Mouse (Mus musculus) CH12.LX (cell line): ENCODE measurements around the gene Sepsecs. TPM values are rescaled to one million over a fixed set of nuclear protein-coding genes. Genes with fewer than 3 reads are reported as not detected.

ENCODE experiments used
- DNase-seq: peaks from one replicate; pipeline ENCODE4 v3.0.0-alpha.2; 2013; ENCODE audit errors: extremely low read depth
- H3K27ac ChIP-seq: 2 replicates; pipeline ENCODE4 v1.5.1; 2012; ENCODE audit warnings: low read depth, mild to moderate bottlenecking, control low read depth, moderate library complexity; ENCODE audit not compliant: insufficient read depth
- H3K27me3 ChIP-seq: replicated peaks from 2 replicates; pipeline ENCODE3; 2012; ENCODE audit warnings: inconsistent platforms
- H3K36me3 ChIP-seq, 2 experiments: replicated peaks in 1 of 2; 2 replicates each; pipeline versions ENCODE3 to v1.6.1; 2012; ENCODE audit warnings: inconsistent platforms in 1 of 2, low read length in 1 of 2, mild to moderate bottlenecking in 1 of 2, mixed read lengths in 1 of 2, moderate library complexity in 1 of 2; ENCODE audit not compliant: control insufficient read depth in 1 of 2, insufficient read depth in 1 of 2
- H3K4me1 ChIP-seq, 2 experiments: 2 replicates each; pipeline ENCODE4 v1.6.1; 2012; ENCODE audit warnings: inconsistent platforms in 1 of 2, moderate library complexity in 1 of 2; ENCODE audit not compliant: insufficient read depth in 2 of 2, control insufficient read depth in 1 of 2
- H3K4me2 ChIP-seq: 2 replicates; pipeline ENCODE4 v1.6.1; 2012; ENCODE audit warnings: low read depth, mild to moderate bottlenecking, control low read depth; ENCODE audit not compliant: poor library complexity, insufficient read depth, severe bottlenecking
- H3K4me3 ChIP-seq, 3 experiments: fragments of 150-350 bp in 1 of 3; sonication (generic) in 1 of 3; replicated peaks in 1 of 3; 2 replicates each; pipeline versions ENCODE3 to v1.5.1; 2011 to 2012; ENCODE audit warnings: low read depth in 2 of 3, low read length in 2 of 3, mild to moderate bottlenecking in 2 of 3, moderate library complexity in 2 of 3, control low read depth in 1 of 3, improper control_type of control experiment in 1 of 3, inconsistent platforms in 1 of 3, mixed read lengths in 1 of 3; ENCODE audit not compliant: poor library complexity in 1 of 3
- H3K79me2 ChIP-seq: replicated peaks from 2 replicates; pipeline ENCODE4 v1.6.1; 2012; ENCODE audit warnings: mild to moderate bottlenecking, moderate library complexity; ENCODE audit not compliant: control insufficient read depth, poor library complexity, insufficient read depth, severe bottlenecking; ENCODE audit errors: extremely low read depth
- H3K9ac ChIP-seq: 2 replicates; pipeline ENCODE4 v1.6.1; 2012; ENCODE audit warnings: low read depth, mild to moderate bottlenecking, control low read depth, moderate library complexity; ENCODE audit not compliant: insufficient read depth
- H3K9me3 ChIP-seq: replicated peaks from 2 replicates; pipeline ENCODE3; 2012; ENCODE audit warnings: low read length, inconsistent platforms, mixed read lengths
- ELF1 ChIP-seq: IDR thresholded peaks from 2 replicates; pipeline ENCODE4 v1.6.1; 2014; ENCODE audit warnings: low read depth, mild to moderate bottlenecking, inconsistent platforms, low read length, improper control_type of control experiment
- ETS1 ChIP-seq: conservative IDR thresholded peaks from 2 replicates; pipeline ENCODE4 v1.6.1; 2012; ENCODE audit warnings: low read depth, mild to moderate bottlenecking, inconsistent platforms, low read length, improper control_type of control experiment, moderate library complexity
- GABPA ChIP-seq: IDR thresholded peaks from 2 replicates; pipeline ENCODE4 v1.6.1; 2012; ENCODE audit warnings: low read depth, low read length, improper control_type of control experiment, inconsistent platforms; ENCODE audit not compliant: insufficient replicate concordance
- JUND ChIP-seq: conservative IDR thresholded peaks from 2 replicates; pipeline ENCODE4 v1.6.1; 2011; ENCODE audit warnings: low read depth, low read length, improper control_type of control experiment
- KAT2A ChIP-seq: IDR thresholded peaks from 2 replicates; pipeline ENCODE4 v1.6.1; 2012; ENCODE audit warnings: low read length, improper control_type of control experiment, inconsistent platforms; ENCODE audit not compliant: insufficient replicate concordance
- MAFK ChIP-seq: IDR thresholded peaks from 2 replicates; pipeline ENCODE4 v1.6.1; 2011; ENCODE audit warnings: low read length, improper control_type of control experiment; ENCODE audit not compliant: insufficient replicate concordance
- MAX ChIP-seq: IDR thresholded peaks from 2 replicates; pipeline ENCODE4 v1.6.1; 2011; ENCODE audit warnings: low read length, improper control_type of control experiment
- MXI1 ChIP-seq: IDR thresholded peaks from 2 replicates; pipeline ENCODE4 v1.6.1; 2011; ENCODE audit warnings: mild to moderate bottlenecking, low read depth, low read length, improper control_type of control experiment
- NELFE ChIP-seq: IDR thresholded peaks from 2 replicates; pipeline ENCODE4 v1.6.1; 2011; ENCODE audit warnings: low read depth, low read length, improper control_type of control experiment
- PAX5 ChIP-seq: IDR thresholded peaks from 2 replicates; pipeline ENCODE4 v1.6.1; 2012; ENCODE audit warnings: low read length, inconsistent platforms, mixed read lengths
- POLR2A ChIP-seq: IDR thresholded peaks from 2 replicates; pipeline ENCODE4 v1.6.1; 2011; ENCODE audit warnings: low read depth, mild to moderate bottlenecking, improper control_type of control experiment, low read length
- POLR2AphosphoS2 ChIP-seq: IDR thresholded peaks from 2 replicates; pipeline ENCODE4 v1.6.1; 2011; ENCODE audit warnings: low read depth, low read length, improper control_type of control experiment
- RAD21 ChIP-seq: IDR thresholded peaks from 2 replicates; pipeline ENCODE4 v1.6.1; 2011; ENCODE audit warnings: low read depth, mild to moderate bottlenecking, low read length, improper control_type of control experiment, moderate library complexity
- RCOR1 ChIP-seq: conservative IDR thresholded peaks from 2 replicates; pipeline ENCODE4 v1.6.1; 2012; ENCODE audit warnings: low read depth, mild to moderate bottlenecking, inconsistent platforms, low read length, improper control_type of control experiment
- TBP ChIP-seq: conservative IDR thresholded peaks from 2 replicates; pipeline ENCODE4 v1.6.1; 2011; ENCODE audit warnings: low read depth, low read length, improper control_type of control experiment
- TCF12 ChIP-seq: IDR thresholded peaks from 2 replicates; pipeline ENCODE4 v1.6.1; 2014; ENCODE audit warnings: low read depth, mild to moderate bottlenecking, inconsistent platforms, low read length, improper control_type of control experiment
- USF1 ChIP-seq: IDR thresholded peaks from 2 replicates; pipeline ENCODE4 v1.6.1; 2014; ENCODE audit warnings: low read depth, mild to moderate bottlenecking, inconsistent platforms, low read length, improper control_type of control experiment
- USF2 ChIP-seq: conservative IDR thresholded peaks from 2 replicates; pipeline ENCODE4 v1.6.1; 2011; ENCODE audit warnings: low read depth, low read length, improper control_type of control experiment
- ZKSCAN1 ChIP-seq: IDR thresholded peaks from 2 replicates; pipeline ENCODE4 v1.6.1; 2012; ENCODE audit warnings: low read depth, inconsistent platforms, low read length, improper control_type of control experiment, borderline replicate concordance
- ZMIZ1 ChIP-seq: IDR thresholded peaks from 2 replicates; pipeline ENCODE4 v1.6.1; 2012; ENCODE audit warnings: low read depth, mild to moderate bottlenecking, inconsistent platforms, low read length, improper control_type of control experiment
- ZNF384 ChIP-seq: IDR thresholded peaks from 2 replicates; pipeline ENCODE4 v1.6.1; 2012; ENCODE audit warnings: low read depth, low read length, improper control_type of control experiment, inconsistent platforms
- dilution Hi-C: fragments of 300-500 bp; cut with MboI; formaldehyde crosslinking; loops from 2 replicates; pipeline ENCODE4 v1.14.3; 2020; ENCODE audit warnings: low sequenced_read_pairs; ENCODE audit not compliant: extremely low pct_unique_long_range_greater_than_20kb, extremely low pct_ligation_motif_present
- in situ Hi-C: fragments of 300-500 bp; cut with MboI; formaldehyde crosslinking; loops from 3 replicates; pipeline ENCODE4 v1.14.3; 2019; ENCODE audit warnings: low sequenced_read_pairs, low pct_ligation_motif_present, low pct_unique_long_range_greater_than_20kb, mixed read lengths
- polyA plus RNA-seq: library from polyadenylated mRNA; unstranded; fragments of >175 nt; gene quantifications from 2 replicates; pipeline ENCODE4 v1.2.1, GENCODE M21; 2012; ENCODE audit warnings: low read depth; ENCODE audit not compliant: insufficient read length
- total RNA-seq, 2 experiments: library from RNA; depleted of rRNA; stranded (reverse); fragments of 300-350 nt in 1 of 2; fragments of >200 nt in 1 of 2; gene quantifications; 2 replicates each; pipeline ENCODE4 v1.2.3; 2012 to 2014

Sepsecs gene
- total and polyA plus RNA-seq, 3 experiments = 9.1 to 10.8 (median 9.3) TPM

DNA sequence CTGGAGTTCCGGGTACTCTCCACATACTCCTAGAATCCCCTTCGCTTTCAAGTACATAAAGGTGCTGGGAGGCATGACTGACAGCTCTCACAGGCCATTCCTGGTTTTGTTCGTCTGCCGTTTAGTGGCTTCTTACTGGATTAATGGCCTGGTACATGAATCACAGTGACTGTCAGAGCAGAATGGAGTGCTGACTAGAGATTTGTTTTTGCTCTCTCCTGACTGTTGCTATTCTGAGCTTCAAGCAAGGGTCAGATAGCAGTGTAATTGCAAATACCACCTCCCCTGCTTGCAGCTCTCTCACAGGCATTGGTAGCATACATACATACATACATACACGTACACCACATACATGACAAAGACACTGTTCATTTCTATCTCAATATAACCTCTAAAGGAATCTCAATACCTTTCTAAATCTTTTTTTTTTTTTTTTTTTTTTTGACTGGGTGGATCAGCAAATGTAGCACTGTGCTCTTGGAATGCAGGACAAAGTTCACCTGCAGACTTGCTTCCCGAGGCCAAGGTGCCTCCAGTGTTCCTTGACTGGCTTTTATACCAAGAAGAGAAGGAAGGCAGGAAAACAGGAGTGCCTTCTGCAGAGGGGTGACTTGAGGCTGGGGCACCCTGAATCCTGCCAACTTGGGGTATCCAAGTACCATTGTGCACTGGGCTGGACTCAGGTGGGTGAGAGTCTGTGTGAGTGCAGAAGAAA, 18.4 kb upstream of the Sepsecs start:
- H3K9me3 ChIP-seq = no peaks in the 10 kb centered on the region
- no peak for TF ChIP-seq ELF1
- TF ChIP-seq MAFK = no peak
- TF ChIP-seq MAX = no peak
- no peak for TF ChIP-seq USF1
- TF ChIP-seq POLR2AphosphoS2 = no peak
- TF ChIP-seq ZMIZ1 = no peak
- no peak for TF ChIP-seq TBP
- TF ChIP-seq MXI1 = no peak
- no peak for TF ChIP-seq POLR2A
- no peak for TF ChIP-seq RCOR1
- no peak for TF ChIP-seq JUND
- no peak for TF ChIP-seq ZNF384
- no peak for TF ChIP-seq NELFE
- TF ChIP-seq TCF12 = no peak
- TF ChIP-seq RAD21 = no peak
- TF ChIP-seq ETS1 = no peak
- TF ChIP-seq USF2 = no peak
- no peak for TF ChIP-seq ZKSCAN1
- no peak for TF ChIP-seq KAT2A
- H3K27ac ChIP-seq = no peak overlapping the region
- no peaks in the 10 kb centered on the region for H3K36me3 ChIP-seq
- H3K4me2 ChIP-seq = no peak overlapping the region
- H3K4me3 ChIP-seq = no peak overlapping the region
- H3K4me1 ChIP-seq = no peaks in the 10 kb centered on the region
- in situ Hi-C loops = no loop called here
- H3K27me3 ChIP-seq = no peaks in the 10 kb centered on the region
- no peak overlapping the region for H3K9ac ChIP-seq
- DNase-seq = no peak
- H3K79me2 ChIP-seq = no peaks in the 10 kb centered on the region
- dilution Hi-C loops = no loop called here

GRCm38 (mm10) chr5:52681111-52681510, 11.6 kb upstream of the Sepsecs start:
- Histone ChIP-seq H3K4me2 (no peak overlapping the region), H3K4me1 (peaks cover 2 to 4% of the 10 kb centered on the region in 2 experiments; a peak in 1 of 4 replicates), H3K27me3 (no peaks in the 10 kb centered on the region), H3K4me3 (no peak overlapping the region), H3K9me3 (no peaks in the 10 kb centered on the region), H3K79me2 (no peaks in the 10 kb centered on the region), H3K36me3 (no peaks in the 10 kb centered on the region), H3K27ac (no peak overlapping the region), H3K9ac (no peak overlapping the region)
- dilution Hi-C loops = no loop called here
- DNase-seq = no peak
- TF ChIP-seq ETS1 (no peak), GABPA (no peak), PAX5 (no peak)
- in situ Hi-C loops = no loop called here
